Mouse (Mus musculus): ENCODE measurements at regions not wholly inside any gene's neighbourhood (a gene's known extent, or its start where the extent isn't known, plus 50 kb on each side); places are given as distances from the start of the nearest gene placed in this dataset.
"Not testable (repeated sequence)": the region's sequence is repeated elsewhere in the genome, so short reads cannot be mapped to it uniquely, and the experiment has no call there.

DNA sequence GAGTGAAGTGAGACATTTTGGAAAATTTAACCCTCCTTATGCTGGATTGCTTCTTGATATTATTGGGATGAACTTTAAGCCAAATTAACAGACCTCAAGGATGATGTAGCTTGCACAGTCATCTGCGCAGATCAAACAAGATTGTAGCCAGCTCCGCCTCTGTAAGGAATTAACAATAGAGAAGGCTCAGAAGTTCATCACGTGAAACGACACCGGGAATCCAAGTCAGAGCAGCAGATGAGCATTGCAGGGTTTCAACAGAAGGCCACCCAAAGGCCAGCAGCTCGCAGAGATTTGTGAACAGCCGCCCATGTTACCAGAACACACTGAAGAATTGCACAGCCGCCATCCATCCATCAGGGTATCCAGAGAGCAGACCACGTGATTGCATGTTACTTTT, 391.1 kb downstream of the Med10 start:
- no peak for DNase-seq (ENCODE audit: low spot score in 2 of 2)

DNA sequence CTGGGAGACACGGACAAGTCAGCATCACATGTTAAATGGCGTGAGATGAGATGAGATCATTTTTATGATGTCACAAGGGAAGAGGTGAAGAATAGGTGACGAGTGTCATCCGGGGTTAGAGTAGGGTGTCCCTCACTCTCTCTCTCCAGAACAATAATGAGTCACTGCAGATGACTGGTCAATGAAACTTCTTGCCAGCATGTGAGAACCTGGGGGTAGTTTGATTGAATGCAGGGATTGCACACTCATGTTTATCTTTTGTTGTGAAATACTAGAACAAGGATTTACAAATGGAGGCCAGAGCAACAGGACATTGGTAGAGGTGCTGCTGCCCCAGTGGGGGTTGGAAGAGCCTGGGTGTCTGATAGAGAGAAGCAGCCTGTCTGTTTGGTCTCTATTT, 393.7 kb downstream of the Med10 start:
- no peak for DNase-seq (ENCODE audit: low spot score in 2 of 2)

DNA sequence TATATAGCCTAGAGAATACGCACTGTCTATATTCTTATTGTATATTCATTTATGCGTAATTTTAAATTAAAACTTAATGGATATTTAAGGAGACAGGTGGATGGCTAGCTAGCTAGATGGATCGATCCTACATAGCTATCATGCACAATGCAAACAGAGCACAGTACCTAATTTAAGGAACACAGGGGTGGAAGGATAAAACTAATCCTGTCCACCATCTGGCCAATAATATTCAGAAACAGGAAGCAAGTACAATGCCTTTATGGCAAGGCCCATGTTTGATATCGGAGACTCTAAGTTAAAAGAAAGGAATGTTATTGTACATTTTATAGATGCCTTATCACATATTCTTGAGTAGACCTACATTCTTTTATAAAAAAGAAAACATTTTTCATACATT, 396.4 kb downstream of the Med10 start:
- DNase-seq (ENCODE audit: low spot score in 2 of 2) = no peak

DNA sequence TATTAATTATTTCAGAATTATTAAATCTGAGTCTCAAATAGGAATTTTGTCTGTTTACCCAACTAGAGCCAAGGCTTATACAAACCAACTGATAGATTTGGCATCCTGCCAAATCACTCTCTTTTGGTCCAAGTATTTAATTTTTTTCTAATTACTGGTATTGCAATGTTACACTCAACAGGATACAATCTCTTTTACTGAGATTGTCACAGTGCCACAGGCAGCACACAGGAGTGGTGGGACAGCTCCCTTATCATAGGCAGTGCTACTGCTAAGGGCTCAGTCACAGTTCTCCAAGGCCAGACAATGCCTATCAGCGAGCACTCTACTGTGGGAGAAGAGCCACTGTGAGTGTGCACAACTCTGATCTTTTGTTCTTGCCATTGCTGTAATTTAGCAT, 396.9 kb downstream of the Med10 start:
- no peak for DNase-seq (ENCODE audit: low spot score in 2 of 2)

DNA sequence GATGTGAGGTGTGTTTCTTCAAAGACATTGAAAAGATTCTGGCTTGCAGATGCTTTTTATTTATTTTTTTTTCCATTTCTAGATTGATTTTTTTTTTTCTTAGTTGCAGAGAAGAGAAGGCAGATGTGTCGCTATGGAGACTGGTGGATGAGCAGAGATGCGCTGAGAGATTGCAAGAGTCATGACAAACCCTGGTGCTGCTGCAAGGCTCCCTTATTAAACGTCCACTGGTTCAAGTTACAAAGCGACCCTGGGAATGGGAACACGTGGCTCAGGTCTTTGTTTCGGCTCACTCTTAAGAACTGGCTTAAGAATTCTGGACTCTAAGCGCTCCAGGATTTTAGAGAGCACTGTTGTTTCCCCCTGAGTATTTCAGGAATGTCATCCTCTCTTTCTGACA, 403.1 kb downstream of the Med10 start:
- no peak for DNase-seq (ENCODE audit: low spot score in 2 of 2)

DNA sequence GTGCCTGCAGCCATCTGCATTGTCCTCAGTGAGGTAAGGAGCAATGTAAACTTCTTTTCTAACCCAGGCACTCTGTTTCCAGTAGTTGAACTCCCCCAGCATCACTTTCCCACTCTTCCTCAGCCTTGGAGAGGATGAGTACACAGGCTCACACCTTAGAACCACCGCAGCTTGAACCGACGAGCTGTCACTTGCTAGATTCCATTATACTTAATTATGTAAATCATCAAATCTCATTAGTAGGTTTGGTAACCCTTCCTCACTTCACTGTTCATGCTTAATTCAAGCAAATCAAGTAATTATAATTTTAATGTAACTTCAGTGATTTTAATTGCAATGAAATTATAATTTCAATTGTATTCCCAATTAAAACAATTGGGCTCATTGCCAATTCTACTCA, 408.0 kb downstream of the Med10 start:
- DNase-seq (ENCODE audit: low spot score in 2 of 2) = no peak

DNA sequence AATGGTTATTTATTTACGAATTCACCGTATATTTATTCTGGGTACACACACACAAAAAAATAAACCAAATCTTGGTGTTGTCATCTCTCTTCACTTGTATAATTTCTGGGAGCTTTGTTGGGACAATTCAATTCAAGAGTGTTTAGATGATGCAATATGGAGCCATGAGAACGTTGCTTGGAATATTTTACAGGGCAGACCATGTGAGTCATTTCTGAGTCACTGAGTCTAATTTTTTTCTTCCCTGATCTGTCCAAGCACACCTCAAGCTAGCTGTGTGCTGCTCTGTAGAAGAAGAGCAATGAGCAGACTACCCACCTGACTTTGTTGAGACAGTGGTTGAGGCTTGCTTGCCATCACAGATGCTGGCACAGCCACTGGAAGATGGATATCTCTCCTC, 410.8 kb downstream of the Med10 start:
- DNase-seq (ENCODE audit: low spot score in 2 of 2) = no peak

DNA sequence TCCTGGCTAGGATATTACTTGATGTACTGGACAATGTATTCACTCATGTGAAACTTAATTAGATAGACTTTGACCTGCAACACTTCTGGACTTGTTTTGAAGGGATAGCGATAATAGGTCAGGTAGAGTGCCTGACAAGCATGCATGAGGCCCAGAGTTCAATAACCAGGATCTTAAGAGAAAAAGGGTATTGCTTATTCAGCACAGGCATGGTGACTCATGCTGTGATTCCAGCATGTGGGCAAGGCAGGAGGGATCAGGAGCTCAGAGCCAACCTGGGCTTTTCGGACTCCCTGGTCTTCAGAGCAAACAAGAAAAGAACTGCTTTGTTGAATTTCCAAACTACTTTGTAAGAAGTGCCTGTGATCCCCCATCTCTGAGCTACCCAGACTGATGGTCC, 411.4 kb downstream of the Med10 start:
- no peak for DNase-seq (ENCODE audit: low spot score in 2 of 2)

DNA sequence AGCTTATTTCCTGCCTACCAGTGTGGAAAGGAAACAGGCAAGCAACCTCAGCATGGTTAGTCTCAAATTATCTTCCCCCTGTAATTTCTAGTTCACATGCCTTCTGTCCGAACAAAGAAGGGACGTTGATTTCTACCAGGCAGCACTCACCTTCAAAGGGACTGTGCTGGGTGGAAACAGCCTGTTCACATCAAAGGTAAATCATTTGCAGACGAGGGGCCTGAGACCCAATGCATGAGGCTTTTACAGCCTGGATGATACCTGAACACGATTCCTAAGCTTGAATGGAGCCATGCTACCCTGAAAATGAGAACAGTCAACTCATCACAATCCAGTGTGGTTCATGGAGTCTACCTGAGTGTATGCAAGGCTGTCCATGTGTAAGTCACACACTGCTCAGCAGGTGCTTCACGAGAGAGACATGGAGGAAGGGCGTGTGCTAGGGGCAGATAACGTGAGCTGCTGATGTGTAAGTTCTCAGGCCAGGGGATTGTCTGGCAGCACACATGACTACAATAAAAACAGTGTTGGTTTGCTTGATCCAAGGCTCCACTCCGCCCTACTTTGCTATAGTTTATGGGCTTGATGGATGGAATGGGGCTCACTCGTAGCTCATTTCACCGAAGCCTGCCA, 411.9 kb downstream of the Med10 start:
- DNase-seq (ENCODE audit: low spot score in 2 of 2) = no peak

DNA sequence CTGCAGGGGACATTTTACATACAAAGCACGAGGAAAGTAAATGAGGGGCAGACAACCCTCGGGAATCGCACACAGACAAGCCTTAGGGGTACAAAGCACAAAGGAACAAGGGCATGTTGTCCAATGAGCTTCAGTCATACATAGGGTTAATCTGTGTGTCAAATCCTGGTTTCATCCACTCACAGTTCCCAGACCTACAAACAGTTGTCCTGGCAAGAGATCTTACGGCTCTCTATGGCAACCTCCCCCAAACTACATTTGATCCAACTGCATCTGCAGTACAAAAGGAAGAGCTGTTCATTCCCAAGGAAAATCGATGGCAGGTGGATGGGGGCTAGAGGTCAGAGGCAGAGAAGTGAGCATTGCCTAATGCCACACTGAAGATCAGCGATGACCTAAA, 413.9 kb downstream of the Med10 start:
- no peak for DNase-seq (ENCODE audit: low spot score in 2 of 2)

DNA sequence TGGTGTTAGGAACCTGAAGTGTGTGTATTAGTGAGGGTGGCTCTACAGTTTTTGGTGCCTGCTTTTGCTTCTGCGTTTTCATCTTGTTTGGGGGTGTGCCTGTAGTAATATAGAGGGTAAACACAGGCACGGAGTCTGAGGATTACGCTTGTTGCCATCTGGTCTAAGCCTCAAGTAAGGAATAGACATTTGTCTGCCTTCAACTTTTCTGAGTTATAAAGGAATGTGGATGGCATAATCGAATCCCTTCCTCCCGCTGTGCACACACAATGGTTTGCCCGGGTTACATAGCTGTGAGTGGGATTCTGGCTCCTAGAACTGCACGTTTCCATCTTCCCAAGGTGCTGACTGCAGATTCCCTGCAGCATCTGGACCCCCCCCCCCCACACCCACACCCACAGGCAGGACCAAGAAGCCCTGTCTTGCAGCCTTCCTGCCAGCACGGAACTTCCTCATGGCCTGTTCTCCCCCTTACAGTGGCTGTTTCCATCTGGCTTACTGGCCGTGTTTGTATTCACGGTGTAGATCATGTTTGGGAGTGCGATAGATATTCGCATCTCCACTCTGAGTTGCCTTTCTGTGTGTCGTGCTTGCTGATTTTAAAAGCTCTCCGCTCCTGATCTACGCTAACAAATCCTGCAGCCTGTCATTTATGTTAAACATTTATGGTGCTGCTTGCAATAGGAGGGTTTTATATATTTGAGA, 415.4 kb downstream of the Med10 start:
- no peak for DNase-seq (ENCODE audit: low spot score in 2 of 2)

DNA sequence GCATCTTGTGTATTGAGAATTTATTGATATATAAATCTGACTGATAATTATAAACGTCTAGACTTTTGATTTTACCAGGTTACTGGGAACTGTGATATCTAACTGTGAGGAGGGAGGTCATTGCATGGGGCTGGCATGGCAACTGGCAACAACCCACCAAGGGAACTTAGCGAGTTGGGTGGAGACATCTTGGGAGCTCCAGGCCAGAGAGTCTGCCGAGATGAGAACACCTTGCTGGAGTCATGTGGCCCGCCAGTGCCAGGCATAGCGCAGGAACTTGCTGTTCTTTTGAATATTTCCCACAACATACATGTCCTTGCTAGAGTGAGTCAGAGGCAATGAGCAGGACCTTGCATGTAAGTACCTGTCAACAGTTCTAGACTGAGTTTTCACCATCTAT, 413.9 kb downstream of the Ice1 start:
- no peak for DNase-seq (ENCODE audit: low spot score in 2 of 2)

DNA sequence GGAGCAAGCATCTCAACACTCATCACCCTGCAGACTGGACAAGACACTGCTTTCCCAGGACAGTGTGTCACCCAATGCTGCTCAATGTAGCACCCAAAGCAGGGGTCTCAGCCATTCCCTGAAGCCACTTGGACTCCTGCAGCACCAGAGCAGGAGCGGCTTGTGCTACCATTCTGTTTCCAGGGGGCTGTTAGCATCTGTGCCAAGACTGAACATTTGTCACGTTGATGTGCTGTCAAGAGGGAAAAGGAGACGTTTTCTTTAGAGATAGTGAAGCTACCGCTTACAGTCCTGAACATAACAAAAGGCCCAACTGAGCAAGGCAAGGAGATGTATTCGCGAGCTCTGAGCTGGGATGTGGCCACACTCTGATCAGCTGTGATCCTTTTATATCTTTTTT, 410.3 kb downstream of the Ice1 start:
- no peak for DNase-seq (ENCODE audit: low spot score in 2 of 2)

DNA sequence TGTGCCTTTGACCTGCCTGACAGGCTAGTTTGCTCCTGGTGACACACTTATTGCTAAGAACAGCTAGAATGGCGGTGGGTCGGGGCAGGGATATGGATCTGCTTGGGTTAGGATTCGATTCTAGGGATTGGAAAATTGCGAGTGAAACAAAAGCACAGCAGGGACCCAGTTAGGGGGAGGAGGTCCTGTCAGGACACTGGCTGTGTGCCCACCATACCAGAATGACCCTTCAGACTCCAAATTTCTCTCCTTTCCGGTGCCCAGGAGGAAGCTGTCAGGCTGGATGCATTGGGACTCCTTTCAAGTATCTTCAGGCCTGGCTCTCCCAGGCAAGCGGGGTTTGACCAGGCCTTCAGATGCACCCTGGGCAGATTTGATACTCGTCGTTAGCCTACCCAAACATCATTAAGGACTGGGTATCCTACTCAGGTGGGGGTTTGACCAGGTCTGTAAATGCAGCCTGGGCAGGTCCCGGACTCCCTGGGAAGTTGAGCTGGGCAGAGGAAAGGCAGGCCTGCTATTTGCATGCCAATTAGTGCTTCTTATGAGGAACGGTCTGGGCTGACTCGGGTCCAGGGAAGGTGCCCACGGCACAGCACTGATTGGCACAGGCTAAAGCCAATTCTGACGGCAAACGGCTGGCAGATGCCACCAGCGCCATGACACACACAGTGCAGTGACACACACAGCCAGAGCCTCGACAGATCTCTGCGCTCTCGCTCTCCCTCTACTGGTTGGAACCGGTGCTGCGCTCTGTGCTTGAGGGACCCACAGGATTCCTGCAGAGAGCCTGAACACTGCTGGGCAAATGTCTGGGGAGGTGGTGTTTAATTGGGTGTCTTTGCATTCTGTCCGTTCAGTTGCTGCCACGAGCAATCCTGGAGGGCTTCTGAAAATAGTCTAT, 403.3 kb downstream of the Ice1 start:
- DNase-seq (ENCODE audit: low spot score in 2 of 2) = peak; percentile 84

DNA sequence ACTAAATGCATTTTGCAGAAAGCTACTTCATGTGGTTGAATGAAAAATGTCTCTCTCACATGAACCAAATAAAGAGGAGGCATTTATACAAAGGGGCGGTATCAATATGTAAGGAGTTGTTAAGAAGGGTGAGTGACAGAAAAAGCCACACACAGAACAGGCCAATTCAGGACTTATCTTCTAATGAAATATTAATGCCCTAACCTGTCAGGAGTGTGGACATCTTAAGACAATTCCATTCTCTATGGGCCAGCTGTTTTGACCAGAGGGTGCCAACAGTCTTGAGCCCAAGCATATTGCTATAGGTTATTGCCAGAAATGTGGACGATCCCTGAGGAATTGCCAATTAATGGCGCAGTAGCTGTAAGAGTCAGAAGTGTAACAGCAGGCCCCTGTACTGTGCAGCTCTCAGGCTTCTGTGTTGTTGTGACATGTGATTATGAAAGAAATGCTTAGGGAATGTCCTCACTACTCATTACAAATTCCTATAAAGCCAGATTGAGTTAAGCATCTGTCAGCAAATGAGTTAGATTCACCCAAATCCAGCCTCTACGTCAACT, 393.8 kb downstream of the Ice1 start:
- DNase-seq (ENCODE audit: low spot score in 2 of 2) = no peak

DNA sequence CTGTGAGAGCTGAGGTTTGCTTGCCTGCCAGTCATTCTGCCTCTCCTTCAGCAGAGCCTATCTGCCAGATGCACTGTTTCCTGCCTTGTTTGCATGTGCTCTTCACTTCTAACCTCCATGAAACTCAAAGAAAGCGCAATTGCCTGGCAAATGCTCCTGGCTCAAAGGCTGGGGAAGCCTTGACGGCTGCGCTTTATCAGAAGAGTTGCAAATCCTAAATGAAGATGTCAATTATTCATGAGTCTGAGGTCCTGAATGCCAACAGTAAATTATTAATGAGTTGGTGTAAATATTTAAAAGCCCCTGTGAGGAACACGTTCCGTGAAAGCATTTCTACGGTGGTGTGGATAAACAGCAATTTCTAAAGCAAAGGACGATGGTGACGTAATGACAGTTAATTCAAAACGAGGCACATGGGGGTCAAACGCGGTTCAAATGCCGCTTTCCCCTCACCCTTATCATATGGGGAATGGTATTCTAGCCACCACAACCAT, 377.4 kb downstream of the Ice1 start:
- no peak for DNase-seq (ENCODE audit: low spot score in 2 of 2)

DNA sequence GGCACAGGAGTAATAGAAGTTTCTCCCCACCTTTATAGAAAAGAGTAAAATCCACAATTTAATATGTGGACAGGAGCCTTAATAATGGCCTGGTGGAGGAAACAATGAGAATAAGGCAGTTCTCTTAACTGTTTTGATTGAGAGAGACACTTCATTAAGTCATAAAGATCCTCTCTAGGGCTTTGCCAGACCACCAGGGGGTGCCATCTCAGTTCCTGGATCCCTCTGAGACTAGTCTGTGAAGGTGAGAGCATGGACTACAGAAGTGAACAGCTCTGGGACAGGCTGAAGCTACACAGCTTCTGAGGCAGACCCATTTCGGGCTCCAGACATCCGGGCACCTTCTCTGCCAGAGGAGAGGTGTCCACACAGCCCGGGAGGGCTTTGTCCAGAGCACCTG, 373.8 kb downstream of the Ice1 start:
- no peak for DNase-seq (ENCODE audit: low spot score in 2 of 2)

DNA sequence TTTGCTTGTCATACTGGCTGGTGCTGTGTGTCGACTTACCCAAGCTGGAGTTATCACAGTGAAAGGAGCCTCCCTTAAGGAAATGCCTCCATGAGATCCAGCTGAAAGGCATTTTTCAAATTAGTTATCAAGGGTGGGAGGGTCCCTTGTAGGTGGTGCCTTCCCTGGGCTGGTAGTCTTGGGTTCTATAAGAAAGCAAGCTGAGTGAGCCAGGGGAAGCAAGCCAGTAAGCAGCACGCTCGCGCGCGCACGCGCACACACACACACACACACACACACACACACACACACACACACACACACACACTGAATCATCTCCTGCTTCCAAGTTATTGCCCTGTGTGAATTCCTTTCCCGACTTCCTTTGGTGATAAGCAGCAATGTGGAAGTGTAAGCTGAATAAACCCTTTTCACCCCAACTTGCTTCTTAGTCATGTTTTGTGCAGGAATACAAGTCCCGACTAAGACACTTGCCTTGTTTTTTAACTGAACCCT, 360.5 kb downstream of the Ice1 start:
- not testable (repeated sequence) for DNase-seq (ENCODE audit: low spot score in 2 of 2)

DNA sequence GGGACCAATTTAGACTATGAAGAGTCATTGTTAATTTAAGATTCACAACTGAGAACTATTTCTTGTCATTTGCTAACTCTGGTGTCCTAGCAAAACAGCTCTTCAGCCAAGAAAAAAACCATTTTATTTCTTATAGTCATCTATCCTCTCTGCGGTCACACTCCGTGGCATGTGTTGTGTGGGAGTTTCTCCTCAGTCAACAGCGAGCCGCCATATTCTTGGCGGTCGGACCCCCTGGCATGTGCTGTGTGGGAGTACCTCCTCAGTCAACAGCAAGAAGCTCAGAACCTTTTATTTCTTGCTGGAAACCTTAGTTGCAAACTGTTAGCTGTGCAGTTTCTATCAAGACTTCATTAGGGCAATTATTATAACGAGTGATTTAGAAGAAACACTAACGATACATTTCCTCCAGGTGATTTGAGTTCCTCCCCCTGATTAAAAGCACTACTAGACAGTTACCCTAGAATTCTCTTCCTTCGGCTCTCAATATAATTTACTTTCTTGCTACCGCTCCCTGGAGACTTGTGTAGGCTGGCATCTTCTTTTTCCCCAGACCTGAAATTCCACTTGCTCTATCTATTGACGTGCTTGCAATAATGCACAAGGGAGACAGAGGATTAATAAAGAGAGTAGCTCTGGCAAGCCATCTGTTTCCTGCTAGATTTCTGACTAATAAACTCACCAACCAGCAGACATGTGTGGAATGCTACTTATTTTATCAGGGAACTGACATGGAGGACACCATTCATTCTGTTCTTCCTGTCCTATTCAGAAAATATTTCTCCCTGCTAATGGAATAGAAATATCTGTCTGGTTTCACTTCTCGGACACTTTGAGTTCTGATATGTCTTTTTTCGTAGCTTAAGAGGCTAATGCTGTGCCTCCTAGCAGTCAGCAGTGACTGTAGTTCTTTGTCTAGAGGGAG, 359.5 kb downstream of the Ice1 start:
- peak; percentile 41 to 52 for DNase-seq (ENCODE audit: low spot score in 2 of 2)

DNA sequence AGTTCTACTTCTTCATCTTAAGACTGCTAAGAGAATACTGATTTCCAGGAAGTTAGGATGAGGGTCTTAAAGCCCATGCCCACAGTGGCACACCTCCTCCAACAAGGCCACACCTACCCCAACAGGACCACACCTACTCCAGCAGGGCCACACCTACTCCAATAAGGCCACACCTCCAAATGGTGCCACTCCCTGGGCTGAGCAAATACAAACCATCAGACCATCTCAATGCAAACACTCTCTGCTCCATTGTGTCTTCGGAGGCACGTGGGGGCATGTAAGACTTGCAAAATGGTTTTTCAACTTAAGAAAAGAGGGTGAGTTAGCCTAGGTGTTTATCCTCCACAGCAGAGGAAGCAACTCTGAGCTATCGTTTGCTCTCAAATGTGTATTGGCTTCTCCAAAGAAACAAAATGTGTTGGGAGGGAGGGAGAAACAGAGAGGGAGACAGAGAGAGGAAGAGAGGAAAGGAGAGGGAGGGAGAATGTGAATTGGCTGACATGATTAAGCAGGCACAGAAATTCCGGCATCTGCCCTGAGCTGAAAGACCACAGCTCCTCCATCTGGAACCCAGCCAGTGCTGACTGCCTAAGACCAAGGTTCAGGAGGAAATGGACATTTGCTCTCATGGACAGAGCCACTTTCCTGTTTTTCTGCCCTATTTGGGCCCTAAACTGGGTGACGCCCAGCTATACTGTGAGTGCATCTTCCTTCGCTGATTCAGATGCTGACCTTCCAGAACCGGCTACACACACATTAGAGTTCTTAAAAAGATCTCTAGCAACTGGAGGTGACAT, 356.2 kb downstream of the Ice1 start:
- DNase-seq (ENCODE audit: low spot score in 2 of 2) = no peak

Data from frontal cortex, postnatal 25 days (tissue).